Mouse (Mus musculus) regulatory T cell (primary cell): ENCODE results near the gene Serpinf1.
"Not testable (repeated sequence)": the region's sequence is repeated elsewhere in the genome, so short reads cannot be mapped to it uniquely, and the experiment has no call there.

ENCODE experiments used
- in situ Hi-C: fragments of 300-600 bp; cut with MboI, MseI; formaldehyde crosslinking; loops from one replicate; pipeline ENCODE4 v1.15.1; 2025; ENCODE audit warnings: high pct_unique_total_duplicates

Serpinf1 gene

GRCm38 (mm10) chr11:75421375-75422012 is 1.0 kb downstream of the Serpinf1 start:
- in situ Hi-C loops = no loop called here

- in situ Hi-C loops = no loop called here
Observed at GRCm38 (mm10) chr11:75420810-75421374, 1.6 kb downstream of the Serpinf1 start.

GRCm38 (mm10) chr11:75420037-75420436 is 2.5 kb downstream of the Serpinf1 start:
- in situ Hi-C loops = no loop called here

GRCm38 (mm10) chr11:75415994-75416393 is 6.5 kb downstream of the Serpinf1 start:
- in situ Hi-C loops = no loop called here

GRCm38 (mm10) chr11:75415096-75415495 is 7.4 kb downstream of the Serpinf1 start:
- in situ Hi-C loops = no loop called here

GRCm38 (mm10) chr11:75410591-75410990 is 11.9 kb downstream of the Serpinf1 start:
- in situ Hi-C loops = no loop called here

GRCm38 (mm10) chr11:75409679-75410575 is 12.6 kb downstream of the Serpinf1 start:
- in situ Hi-C loops = no loop called here

GRCm38 (mm10) chr11:75406865-75407264 is 15.6 kb downstream of the Serpinf1 start:
- in situ Hi-C loops = no loop called here

- in situ Hi-C loops = no loop called here
Observed at GRCm38 (mm10) chr11:75406104-75406503, 16.4 kb downstream of the Serpinf1 start.

GRCm38 (mm10) chr11:75404801-75405200 is 17.7 kb downstream of the Serpinf1 start:
- in situ Hi-C loops = no loop called here

GRCm38 (mm10) chr11:75403301-75404052 is 19.0 kb downstream of the Serpinf1 start:
- in situ Hi-C loops = no loop called here

- in situ Hi-C loops = no loop called here
Observed at GRCm38 (mm10) chr11:75402271-75402690, 20.2 kb downstream of the Serpinf1 start.

- in situ Hi-C loops = no loop called here
Observed at GRCm38 (mm10) chr11:75400099-75400498, 22.4 kb downstream of the Serpinf1 start.

GRCm38 (mm10) chr11:75399411-75399841 is 23.1 kb downstream of the Serpinf1 start:
- in situ Hi-C loops = no loop called here

- in situ Hi-C loops = no loop called here
Observed at GRCm38 (mm10) chr11:75397452-75397851, 25.0 kb downstream of the Serpinf1 start.

GRCm38 (mm10) chr11:75395611-75396010 is 26.9 kb downstream of the Serpinf1 start:
- in situ Hi-C loops = no loop called here

GRCm38 (mm10) chr11:75383529-75383928 is 39.0 kb downstream of the Serpinf1 start:
- in situ Hi-C loops = not testable (repeated sequence)

GRCm38 (mm10) chr11:75378786-75379185 is 43.7 kb downstream of the Serpinf1 start:
- in situ Hi-C loops = not testable (repeated sequence)

GRCm38 (mm10) chr11:75377125-75377524 is 45.4 kb downstream of the Serpinf1 start:
- in situ Hi-C loops = no loop called here
